Mouse (Mus musculus) megakaryocyte, embryonic 14.5 days (primary cell): ENCODE measurements at regions not wholly inside any gene's neighbourhood (a gene's known extent, or its start where the extent isn't known, plus 50 kb on each side); places are given as distances from the start of the nearest gene placed in this dataset.
"Not testable (repeated sequence)": the region's sequence is repeated elsewhere in the genome, so short reads cannot be mapped to it uniquely, and the experiment has no call there.

ENCODE experiments used
- FLI1 ChIP-seq: IDR thresholded peaks from 2 replicates; pipeline ENCODE4 v1.6.1; 2012; ENCODE audit warnings: low read length, inconsistent platforms, mixed read lengths
- GATA1 ChIP-seq: IDR thresholded peaks from 3 replicates; pipeline ENCODE4 v1.6.1; 2012; ENCODE audit warnings: mixed read lengths, low read length, inconsistent platforms, borderline replicate concordance

DNA sequence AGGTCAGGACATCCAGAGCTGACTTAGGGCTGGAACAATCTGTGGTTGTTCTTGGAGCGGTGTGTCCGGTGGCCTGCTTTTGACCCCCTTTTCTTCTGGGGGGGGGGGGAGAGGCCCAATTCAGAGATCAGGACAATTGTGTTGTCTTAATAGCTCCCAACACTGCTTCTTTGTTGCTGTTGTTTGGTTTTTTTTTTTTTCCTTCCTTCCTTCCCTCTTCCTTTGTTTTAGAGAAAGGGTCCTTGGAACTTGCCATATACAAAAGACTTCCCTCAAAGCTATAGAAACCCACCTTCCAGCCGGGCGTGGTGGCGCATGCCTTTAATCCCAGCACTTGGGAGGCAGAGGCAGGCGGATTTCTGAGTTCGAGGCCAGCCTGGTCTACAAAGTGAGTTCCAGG, 49.8 kb upstream of the Jarid2 start:
- not testable (repeated sequence) for TF ChIP-seq FLI1, GATA1
